Mouse (Mus musculus): ENCODE results near the gene Ypel1. TPM values are rescaled to one million over a fixed set of nuclear protein-coding genes. Genes with fewer than 3 reads are reported as not detected.

Ypel1 gene
- total RNA-seq, 2 experiments from 2014 or later: 0.43 to 1.5 TPM

- no peak overlapping the region; the same call in 1 of the 2 replicates for H3K27ac ChIP-seq
- no peak for TF ChIP-seq CTCF (IDR thresholded peaks at IDR 0.05)
- DNase-seq: no peak
- intact Hi-C loops (cut with DNase I): loop anchor here (10.0 kb wide), 1 partner anchor 138 kb away; no protein-coding TSS in a partner anchor
- no peak overlapping the region for H3K4me3 ChIP-seq
Observed at GRCm38 (mm10) chr16:17062338-17062737, 7.2 kb upstream of the Ypel1 start.

- DNase-seq: no peak
- TF ChIP-seq CTCF (IDR thresholded peaks at IDR 0.05): no peak
- Histone ChIP-seq H3K27ac (no peak overlapping the region), H3K4me3 (no peak overlapping the region)
- intact Hi-C loops (cut with DNase I): loop anchor here (10.0 kb wide), 1 partner anchor 143 kb away; no protein-coding TSS in a partner anchor
Observed at GRCm38 (mm10) chr16:17067552-17067951, 1.9 kb upstream of the Ypel1 start.

GRCm38 (mm10) chr16:17070716-17071115 is 1.2 kb downstream of the Ypel1 start:
- Histone ChIP-seq H3K4me3 (peak overlapping the region; percentile 89), H3K27ac (no peak overlapping the region; the same call in 1 of the 2 replicates)
- no peak for TF ChIP-seq CTCF (IDR thresholded peaks at IDR 0.05)
- intact Hi-C loops (cut with DNase I): no loop called here
- DNase-seq: no peak

GRCm38 (mm10) chr16:17073000-17073399 is 3.5 kb downstream of the Ypel1 start:
- intact Hi-C loops (cut with DNase I): no loop called here
- TF ChIP-seq CTCF (IDR thresholded peaks at IDR 0.05): no peak
- H3K4me3 ChIP-seq: no peak overlapping the region

GRCm38 (mm10) chr16:17076301-17076700 is 6.8 kb downstream of the Ypel1 start:
- 0 out of 2 replicates have a peak, but pooled peaks have one; percentile 3 for TF ChIP-seq CTCF (IDR thresholded peaks at IDR 0.05)
- Histone ChIP-seq H3K4me3 (no peak overlapping the region), H3K27ac (no peak overlapping the region)
- intact Hi-C loops (cut with DNase I): no loop called here
- DNase-seq: no peak

More at GRCm38 (mm10) chr16:17073000-17073399, 3.5 kb downstream of the Ypel1 start:
- no peak overlapping the region for H3K27ac ChIP-seq
- no peak for DNase-seq

GRCm38 (mm10) chr16:17076869-17077268 is 7.4 kb downstream of the Ypel1 start:
- no peak for TF ChIP-seq CTCF (IDR thresholded peaks at IDR 0.05)
- no peak overlapping the region for H3K27ac ChIP-seq
- DNase-seq: no peak
- intact Hi-C loops (cut with DNase I): no loop called here
- H3K4me3 ChIP-seq: no peak overlapping the region

- TF ChIP-seq CTCF (IDR thresholded peaks at IDR 0.05): no peak
- intact Hi-C loops (cut with DNase I): no loop called here
- no peak for DNase-seq
- Histone ChIP-seq H3K27ac (no peak overlapping the region), H3K4me3 (no peak overlapping the region)
Observed at GRCm38 (mm10) chr16:17078101-17078500, 8.6 kb downstream of the Ypel1 start.

- TF ChIP-seq CTCF (IDR thresholded peaks at IDR 0.05): no peak
- H3K27ac ChIP-seq: no peak overlapping the region
- H3K4me3 ChIP-seq: no peak overlapping the region
- intact Hi-C loops (cut with DNase I): no loop called here
- no peak for DNase-seq
Observed at GRCm38 (mm10) chr16:17082121-17082792, 12.8 kb downstream of the Ypel1 start.

GRCm38 (mm10) chr16:17085636-17086035 is 16.1 kb downstream of the Ypel1 start:
- intact Hi-C loops (cut with DNase I): no loop called here

GRCm38 (mm10) chr16:17086241-17086640 is 16.7 kb downstream of the Ypel1 start:
- no peak overlapping the region for H3K27ac ChIP-seq
- TF ChIP-seq CTCF (IDR thresholded peaks at IDR 0.05): no peak

More at GRCm38 (mm10) chr16:17085636-17086035, 16.1 kb downstream of the Ypel1 start:
- no peak for DNase-seq
- no peak for TF ChIP-seq CTCF (IDR thresholded peaks at IDR 0.05)
- H3K27ac ChIP-seq: no peak overlapping the region
- no peak overlapping the region for H3K4me3 ChIP-seq

GRCm38 (mm10) chr16:17086669-17087193 is 17.2 kb downstream of the Ypel1 start:
- Histone ChIP-seq H3K4me3 (no peak overlapping the region), H3K27ac (no peak overlapping the region)
- no peak for TF ChIP-seq CTCF (IDR thresholded peaks at IDR 0.05)
- intact Hi-C loops (cut with DNase I): no loop called here
- DNase-seq: no peak

More at GRCm38 (mm10) chr16:17086241-17086640, 16.7 kb downstream of the Ypel1 start:
- intact Hi-C loops (cut with DNase I): no loop called here
- DNase-seq: no peak
- H3K4me3 ChIP-seq: no peak overlapping the region

GRCm38 (mm10) chr16:17088346-17088745 is 18.9 kb downstream of the Ypel1 start:
- intact Hi-C loops (cut with DNase I): no loop called here
- 0 out of 2 replicates have a peak, but pooled peaks have one; percentile 3 for TF ChIP-seq CTCF (IDR thresholded peaks at IDR 0.05)
- no peak overlapping the region for H3K27ac ChIP-seq
- no peak for DNase-seq
- H3K4me3 ChIP-seq: no peak overlapping the region

- TF ChIP-seq CTCF (IDR thresholded peaks at IDR 0.05): no peak
- no peak for DNase-seq
- intact Hi-C loops (cut with DNase I): no loop called here
- no peak overlapping the region for H3K27ac ChIP-seq
- no peak overlapping the region for H3K4me3 ChIP-seq
Observed at GRCm38 (mm10) chr16:17096938-17097337, 27.4 kb downstream of the Ypel1 start.

Data from gastrocnemius, adult 2 months (tissue).